Mouse (Mus musculus) stomach, postnatal 0 days (tissue): ENCODE measurements around the gene Dnttip1. TPM values are rescaled to one million over a fixed set of nuclear protein-coding genes. Genes with fewer than 3 reads are reported as not detected.

ENCODE experiments used
- ATAC-seq: fragments of 200-750 bp; cut with Nextera tagmentation; 2 replicates; pipeline ENCODE4 v1.8.0; 2017; ENCODE audit not compliant: low FRiP score, low TSS enrichment
- DNase-seq: peaks from one replicate; pipeline ENCODE4 v3.0.0-alpha.2; 2016; ENCODE audit warnings: low spot score
- H3K27ac ChIP-seq: fragments of 300-500 bp; sonication (generic); replicated peaks from 2 replicates; pipeline ENCODE4 v1.5.1; 2014; ENCODE audit warnings: mild to moderate bottlenecking, control low read depth
- H3K27me3 ChIP-seq: fragments of 300-500 bp; sonication (generic); 2 replicates; pipeline ENCODE4 v1.6.1; 2014; ENCODE audit warnings: low read length; ENCODE audit not compliant: control insufficient read depth, insufficient read depth
- H3K36me3 ChIP-seq: fragments of 300-500 bp; sonication (generic); 2 replicates; pipeline ENCODE4 v1.6.1; 2014; ENCODE audit warnings: low read length, mixed read lengths; ENCODE audit not compliant: control insufficient read depth, insufficient read depth
- H3K4me1 ChIP-seq: fragments of 300-500 bp; sonication (generic); replicated peaks from 2 replicates; pipeline ENCODE4 v1.6.1; 2014; ENCODE audit warnings: antibody characterized with exemption; ENCODE audit not compliant: control insufficient read depth, insufficient read depth
- H3K4me2 ChIP-seq: fragments of 300-500 bp; sonication (generic); replicated peaks from 2 replicates; pipeline ENCODE4 v1.6.1; 2014; ENCODE audit warnings: low read depth, mild to moderate bottlenecking, control low read depth, moderate library complexity
- H3K4me3 ChIP-seq: fragments of 300-500 bp; sonication (generic); 2 replicates; pipeline ENCODE4 v1.5.1; 2014; ENCODE audit warnings: low read depth, low read length, control low read depth
- H3K9ac ChIP-seq: fragments of 300-500 bp; sonication (generic); 2 replicates; pipeline ENCODE4 v1.6.1; 2014; ENCODE audit warnings: mild to moderate bottlenecking, low read length, control low read depth, mixed read lengths
- H3K9me3 ChIP-seq: fragments of 300-500 bp; sonication (generic); 2 replicates; pipeline ENCODE4 v1.6.1; 2016; ENCODE audit warnings: low read length; ENCODE audit not compliant: control insufficient read depth
- CTCF ChIP-seq: IDR thresholded peaks from 2 replicates; pipeline ENCODE4 v1.5.1; 2016; ENCODE audit warnings: antibody characterized with exemption, low read depth, mild to moderate bottlenecking, moderate library complexity
- EP300 ChIP-seq: optimal IDR thresholded peaks from 2 replicates; pipeline ENCODE3; 2016; ENCODE audit warnings: antibody characterized with exemption
- WGBS: fragments of 180-500 bp; shearing (Covaris S2); extraction: QIAGEN DNeasy Blood & Tissue Kit; methylation state at CpG from one replicate; pipeline ENCODE4 v1.1.7; 2014; 5-methylcytosine and 5-hydroxymethylcytosine counted together
- polyA plus RNA-seq: library from polyadenylated mRNA; unstranded; fragments of >200 nt; fragmentation: Nextera tagmentation; extraction: Ambion mirVana; gene quantifications from 2 replicates; pipeline ENCODE4 v1.2.1, GENCODE M21; 2015

Gene Dnttip1
- polyA plus RNA-seq, 1 experiment from 2014 or later = 38.0 TPM

- peak overlapping the region; percentile 91 for H3K4me3 ChIP-seq
- no peaks in the 10 kb centered on the region for H3K4me1 ChIP-seq
- TF ChIP-seq EP300 = no peak
- no peak for TF ChIP-seq CTCF
- H3K9me3 ChIP-seq = no peaks in the 10 kb centered on the region
- no peaks in the 10 kb centered on the region for H3K27me3 ChIP-seq
- H3K36me3 ChIP-seq = no peaks in the 10 kb centered on the region
- 48% methylated on average over 8 of the region's 8 CpGs for WGBS
- DNase-seq (no peak), ATAC-seq (no peak)
- H3K9ac ChIP-seq = peak overlapping the region; percentile 97
- H3K27ac ChIP-seq = peak overlapping the region; percentile 86; the same call in 1 of the 2 replicates
- H3K4me2 ChIP-seq = peak overlapping the region; percentile 68
These were observed 910 bp downstream of the Dnttip1 start for GRCm38 (mm10) chr2:164746693-164747092.

GRCm38 (mm10) chr2:164748191-164748590 lies 2.4 kb downstream of the Dnttip1 start:
- peaks cover 7% of the 10 kb centered on the region; the same call in 1 of the 2 replicates for H3K36me3 ChIP-seq
- 83% methylated on average over 4 of the region's 4 CpGs for WGBS
- no peak overlapping the region for H3K9ac ChIP-seq
- ATAC-seq = no peak
- H3K4me2 ChIP-seq = no peak overlapping the region
- H3K4me1 ChIP-seq = no peaks in the 10 kb centered on the region
- H3K4me3 ChIP-seq = no peak overlapping the region
- no peak for DNase-seq
- H3K27ac ChIP-seq = no peak overlapping the region
- no peaks in the 10 kb centered on the region for H3K27me3 ChIP-seq
- TF ChIP-seq EP300 = no peak
- no peak for TF ChIP-seq CTCF
- no peaks in the 10 kb centered on the region for H3K9me3 ChIP-seq

GRCm38 (mm10) chr2:164748991-164749390 lies 3.2 kb downstream of the Dnttip1 start:
- Histone ChIP-seq H3K27ac (no peak overlapping the region), H3K9me3 (no peaks in the 10 kb centered on the region), H3K27me3 (no peaks in the 10 kb centered on the region), H3K9ac (no peak overlapping the region), H3K4me3 (no peak overlapping the region), H3K36me3 (peaks cover 9% of the 10 kb centered on the region; the same call in 1 of the 2 replicates), H3K4me2 (no peak overlapping the region), H3K4me1 (no peaks in the 10 kb centered on the region)
- no peak for TF ChIP-seq CTCF
- no peak for DNase-seq
- no peak for ATAC-seq
- 76% methylated on average over 6 of the region's 6 CpGs for WGBS

GRCm38 (mm10) chr2:164752454-164752853 lies 6.7 kb downstream of the Dnttip1 start:
- no peak overlapping the region for H3K4me3 ChIP-seq
- no peak overlapping the region for H3K4me2 ChIP-seq
- no peak overlapping the region for H3K9ac ChIP-seq
- ATAC-seq = peak; percentile 56; the same call in 1 of the 2 replicates
- no peaks in the 10 kb centered on the region for H3K9me3 ChIP-seq
- H3K27me3 ChIP-seq = no peaks in the 10 kb centered on the region
- no peak overlapping the region for H3K27ac ChIP-seq
- 74% methylated on average over 2 of the region's 2 CpGs for WGBS
- TF ChIP-seq EP300 (no peak), CTCF (no peak)
- peaks cover 26% of the 10 kb centered on the region for H3K36me3 ChIP-seq
- H3K4me1 ChIP-seq = no peaks in the 10 kb centered on the region
- no peak for DNase-seq

- TF ChIP-seq CTCF (no peak), EP300 (no peak)
- DNase-seq (no peak), ATAC-seq (no peak)
- Histone ChIP-seq H3K4me3 (no peak overlapping the region), H3K4me1 (no peaks in the 10 kb centered on the region), H3K9ac (no peak overlapping the region), H3K27ac (no peak overlapping the region), H3K4me2 (no peak overlapping the region), H3K36me3 (peaks cover 40% of the 10 kb centered on the region), H3K27me3 (no peaks in the 10 kb centered on the region), H3K9me3 (no peaks in the 10 kb centered on the region)
- 72% methylated on average over 11 of the region's 11 CpGs for WGBS
These were observed 8.3 kb downstream of the Dnttip1 start for GRCm38 (mm10) chr2:164754105-164754504.

GRCm38 (mm10) chr2:164754800-164755199 lies 9.0 kb downstream of the Dnttip1 start:
- no peak overlapping the region for H3K4me2 ChIP-seq
- no peak overlapping the region for H3K9ac ChIP-seq
- TF ChIP-seq CTCF = no peak
- no peak for TF ChIP-seq EP300
- no peak overlapping the region for H3K4me3 ChIP-seq
- peaks cover 43% of the 10 kb centered on the region for H3K36me3 ChIP-seq
- 79% methylated on average over 2 of the region's 2 CpGs for WGBS
- H3K27ac ChIP-seq = no peak overlapping the region
- H3K9me3 ChIP-seq = no peaks in the 10 kb centered on the region
- no peaks in the 10 kb centered on the region for H3K4me1 ChIP-seq
- H3K27me3 ChIP-seq = no peaks in the 10 kb centered on the region
- DNase-seq (no peak), ATAC-seq (no peak)
